Mouse (Mus musculus): Measurements from ENCODE around the gene Unc93a2.
"Not testable (repeated sequence)": the region's sequence is repeated elsewhere in the genome, so short reads cannot be mapped to it uniquely, and the experiment has no call there.

- not testable (repeated sequence) for TF ChIP-seq GATA1, TAL1 (IDR thresholded peaks at IDR 0.05; ENCODE audit: low read length)
These were observed 11.0 kb upstream of the Unc93a2 start for GRCm38 (mm10) chr17:7396288-7396687.

Measured in erythroblast, embryonic 14.5 days (primary cell).